Mouse (Mus musculus) right cerebral cortex, postnatal 25 days (tissue): ENCODE results near the gene Mast3.

Source experiments
- DNase-seq: peaks from one replicate; pipeline ENCODE4 v3.0.0; 2022

The Mast3 gene

GRCm38 (mm10) chr8:70757523-70758307 is 47.1 kb downstream of the Mast3 start:
- DNase-seq: no peak

GRCm38 (mm10) chr8:70756476-70757040 is 48.3 kb downstream of the Mast3 start:
- DNase-seq: no peak

GRCm38 (mm10) chr8:70755661-70756475 is 49.0 kb downstream of the Mast3 start:
- DNase-seq: peak; percentile 4

GRCm38 (mm10) chr8:70754871-70755660 is 49.8 kb downstream of the Mast3 start:
- DNase-seq: peak; percentile 81

GRCm38 (mm10) chr8:70754043-70754870 is 50.6 kb downstream of the Mast3 start, which contains the start of gene Rab3a:
Rab3a (plus strand) TSS chr8:70754679.
- DNase-seq: peak; percentile 97

GRCm38 (mm10) chr8:70753151-70753550 is 51.7 kb downstream of the Mast3 start:
- DNase-seq: peak; percentile 87

GRCm38 (mm10) chr8:70752000-70752764 is 52.7 kb downstream of the Mast3 start:
- DNase-seq: peak; percentile 58

GRCm38 (mm10) chr8:70750128-70750680 is 54.6 kb downstream of the Mast3 start:
- no peak for DNase-seq

GRCm38 (mm10) chr8:70749097-70749674 is 55.7 kb downstream of the Mast3 start:
- no peak for DNase-seq

- no peak for DNase-seq
Measured at GRCm38 (mm10) chr8:70748246-70749096, 56.4 kb downstream of the Mast3 start.

- DNase-seq: no peak
Measured at GRCm38 (mm10) chr8:70747211-70747890, 57.5 kb downstream of the Mast3 start.

GRCm38 (mm10) chr8:70746676-70747075 is 58.2 kb downstream of the Mast3 start:
- no peak for DNase-seq

GRCm38 (mm10) chr8:70745691-70746220 is 59.1 kb downstream of the Mast3 start:
- no peak for DNase-seq

- no peak for DNase-seq
Measured at GRCm38 (mm10) chr8:70744806-70745205, 60.0 kb downstream of the Mast3 start.

- no peak for DNase-seq
Measured at GRCm38 (mm10) chr8:70743656-70744590, 60.9 kb downstream of the Mast3 start.

GRCm38 (mm10) chr8:70742981-70743655 is 61.7 kb downstream of the Mast3 start:
- DNase-seq: no peak

- no peak for DNase-seq
Measured at GRCm38 (mm10) chr8:70742176-70742575, 62.7 kb downstream of the Mast3 start.
